Mouse (Mus musculus): ENCODE measurements around the gene Zfp112. TPM values are rescaled to one million over a fixed set of nuclear protein-coding genes. Genes with fewer than 3 reads are reported as not detected.
A peak's percentile ranks its signal among the peaks of the same experiment; 100 is the strongest.

Gene Zfp112
- total RNA-seq, 1 experiment = 0.98 TPM

- Histone ChIP-seq H3K9me3 (ENCODE audit: control insufficient read depth, insufficient read depth, low read depth, low read length) (no peaks in the 10 kb centered on the region), H3K4me3 (ENCODE audit: insufficient read depth in 1 of 2, low read depth in 1 of 2, low read length in 2 of 2, poor library complexity in 1 of 2, severe bottlenecking in 1 of 2) (no peak overlapping the region), H3K4me1 (ENCODE audit: control insufficient read depth in 2 of 2, insufficient read depth in 2 of 2, low read length in 2 of 2, poor library complexity in 1 of 2) (no peaks in the 10 kb centered on the region), H3K27ac (ENCODE audit: insufficient read depth, low read depth, low read length, poor library complexity, severe bottlenecking) (no peak overlapping the region), H3K36me3 (ENCODE audit: control insufficient read depth, insufficient read depth, low read length, poor library complexity, severe bottlenecking) (no peaks in the 10 kb centered on the region), H3K9ac (ENCODE audit: insufficient read depth, low read depth, low read length, poor library complexity, severe bottlenecking) (no peak overlapping the region)
- in situ Hi-C loops (cut with MboI; ENCODE audit: low sequenced_read_pairs in 2 of 2, unreplicated experiment in 2 of 2) = no loop called here
- no peak for DNase-seq (ENCODE audit: low read depth, low spot score)
- no peak for TF ChIP-seq MAFK (IDR thresholded peaks at IDR 0.05; ENCODE audit: insufficient read depth, low read depth, low read length)
- no peak for TF ChIP-seq ZNF384 (IDR thresholded peaks at IDR 0.05; ENCODE audit: low read depth, low read length)
- TF ChIP-seq ZC3H11A (IDR thresholded peaks at IDR 0.05; ENCODE audit: borderline replicate concordance, low read depth, low read length) = no peak
- no peak for TF ChIP-seq CHD2 (IDR thresholded peaks at IDR 0.05; ENCODE audit: low read depth, low read length)
- TF ChIP-seq HCFC1 (IDR thresholded peaks at IDR 0.05; ENCODE audit: borderline replicate concordance, insufficient read depth, low read length) = no peak
These were observed 60.1 kb downstream of the Zfp112 start for GRCm38 (mm10) chr7:24172191-24172590.

GRCm38 (mm10) chr7:24174618-24175336 lies 62.7 kb downstream of the Zfp112 start, which contains the start of gene Zfp114:
Zfp114 (plus strand) TSS chr7:24175060.
- Histone ChIP-seq H3K9me3 (ENCODE audit: control insufficient read depth, insufficient read depth, low read depth, low read length) (no peaks in the 10 kb centered on the region), H3K36me3 (ENCODE audit: control insufficient read depth, insufficient read depth, low read length, poor library complexity, severe bottlenecking) (peaks cover 2% of the 10 kb centered on the region; the same call in 1 of the 2 replicates), H3K4me1 (ENCODE audit: control insufficient read depth in 2 of 2, insufficient read depth in 2 of 2, low read length in 2 of 2, poor library complexity in 1 of 2) (peaks cover 0 to 3% of the 10 kb centered on the region in 2 experiments; a peak in 1 of 4 replicates), H3K27ac (ENCODE audit: insufficient read depth, low read depth, low read length, poor library complexity, severe bottlenecking) (no peak within 1 kb of the TSS), H3K4me3 (ENCODE audit: insufficient read depth in 1 of 2, low read depth in 1 of 2, low read length in 2 of 2, poor library complexity in 1 of 2, severe bottlenecking in 1 of 2) (peak within 1 kb of the TSS; percentile 78 to 98), H3K9ac (ENCODE audit: insufficient read depth, low read depth, low read length, poor library complexity, severe bottlenecking) (peak within 1 kb of the TSS; percentile 77; the same call in 1 of the 2 replicates)
- in situ Hi-C loops (cut with MboI; ENCODE audit: low sequenced_read_pairs in 2 of 2, unreplicated experiment in 2 of 2) = no loop called here
- TF ChIP-seq MAFK (IDR thresholded peaks at IDR 0.05; ENCODE audit: insufficient read depth, low read depth, low read length) = no peak
- TF ChIP-seq HCFC1 (IDR thresholded peaks at IDR 0.05; ENCODE audit: borderline replicate concordance, insufficient read depth, low read length) = peak; percentile 89
- TF ChIP-seq ZNF384 (IDR thresholded peaks at IDR 0.05; ENCODE audit: low read depth, low read length) = no peak
- no peak for TF ChIP-seq CHD2 (IDR thresholded peaks at IDR 0.05; ENCODE audit: low read depth, low read length)
- no peak for TF ChIP-seq ZC3H11A (IDR thresholded peaks at IDR 0.05; ENCODE audit: borderline replicate concordance, low read depth, low read length)
- DNase-seq (ENCODE audit: low read depth, low spot score) = peak; percentile 68

GRCm38 (mm10) chr7:24175337-24175711 lies 63.2 kb downstream of the Zfp112 start:
- Histone ChIP-seq H3K4me1 (ENCODE audit: control insufficient read depth in 2 of 2, insufficient read depth in 2 of 2, low read length in 2 of 2, poor library complexity in 1 of 2) (peaks cover 0 to 3% of the 10 kb centered on the region in 2 experiments; a peak in 1 of 4 replicates), H3K36me3 (ENCODE audit: control insufficient read depth, insufficient read depth, low read length, poor library complexity, severe bottlenecking) (peaks cover 2% of the 10 kb centered on the region; the same call in 1 of the 2 replicates), H3K4me3 (ENCODE audit: insufficient read depth in 1 of 2, low read depth in 1 of 2, low read length in 2 of 2, poor library complexity in 1 of 2, severe bottlenecking in 1 of 2) (peak overlapping the region; percentile 78 to 98), H3K9ac (ENCODE audit: insufficient read depth, low read depth, low read length, poor library complexity, severe bottlenecking) (no peak overlapping the region), H3K27ac (ENCODE audit: insufficient read depth, low read depth, low read length, poor library complexity, severe bottlenecking) (no peak overlapping the region), H3K9me3 (ENCODE audit: control insufficient read depth, insufficient read depth, low read depth, low read length) (no peaks in the 10 kb centered on the region)
- in situ Hi-C loops (cut with MboI; ENCODE audit: low sequenced_read_pairs in 2 of 2, unreplicated experiment in 2 of 2) = no loop called here
- TF ChIP-seq HCFC1 (IDR thresholded peaks at IDR 0.05; ENCODE audit: borderline replicate concordance, insufficient read depth, low read length) (no peak), CHD2 (IDR thresholded peaks at IDR 0.05; ENCODE audit: low read depth, low read length) (no peak), MAFK (IDR thresholded peaks at IDR 0.05; ENCODE audit: insufficient read depth, low read depth, low read length) (no peak), ZNF384 (IDR thresholded peaks at IDR 0.05; ENCODE audit: low read depth, low read length) (no peak), ZC3H11A (IDR thresholded peaks at IDR 0.05; ENCODE audit: borderline replicate concordance, low read depth, low read length) (no peak)
- DNase-seq (ENCODE audit: low read depth, low spot score) = no peak

Other genes with a start within 250 kb of the Zfp112 start
- gene Vmn1r177, start 245.9 kb upstream of the Zfp112 start, total RNA-seq (2012; rRNA removed) = not detected in 2 replicates
- gene Vmn1r178, start 220.3 kb upstream of the Zfp112 start, total RNA-seq (2012; rRNA removed) = not detected in 2 replicates
- gene Vmn1r179, start 185.3 kb upstream of the Zfp112 start, total RNA-seq (2012; rRNA removed) = not detected in 2 replicates
- not detected in 2 replicates for gene Vmn1r180, start 161.7 kb upstream of the Zfp112 start, total RNA-seq (2012; rRNA removed)
- not detected in 2 replicates for gene Vmn1r181, start 137.7 kb upstream of the Zfp112 start, total RNA-seq (2012; rRNA removed)
- not detected in 2 replicates for gene V1rd19, start 110.6 kb upstream of the Zfp112 start, total RNA-seq (2012; rRNA removed)
- not detected in 2 replicates for gene Vmn1r183, start 59.1 kb upstream of the Zfp112 start, total RNA-seq (2012; rRNA removed)
- gene Zfp180, start 30.4 kb upstream of the Zfp112 start, total RNA-seq (2012; rRNA removed) = 17.8 and 22.0 TPM in 2 replicates
- gene Zfp235, start 21.9 kb downstream of the Zfp112 start, total RNA-seq (2012; rRNA removed) = 4.7 and 4.8 TPM in 2 replicates
- 2.9 and 3.0 TPM in 2 replicates for gene Zfp114, start 62.7 kb downstream of the Zfp112 start, total RNA-seq (2012; rRNA removed)
- 7.8 and 8.5 TPM in 2 replicates for gene Zfp111, start 99.1 kb downstream of the Zfp112 start, total RNA-seq (2012; rRNA removed)
- gene Zfp109, start 125.2 kb downstream of the Zfp112 start, total RNA-seq (2012; rRNA removed) = 4.5 and 6.7 TPM in 2 replicates
- 1.5 and 2.1 TPM in 2 replicates for gene Zfp108, start 142.5 kb downstream of the Zfp112 start, total RNA-seq (2012; rRNA removed)
- 4.2 and 4.7 TPM in 2 replicates for gene Zfp93, start 158.1 kb downstream of the Zfp112 start, total RNA-seq (2012; rRNA removed)
- 22.4 and 30.4 TPM in 2 replicates for gene Zfp61, start 188.9 kb downstream of the Zfp112 start, total RNA-seq (2012; rRNA removed)
- gene Zfp94, start 204.4 kb downstream of the Zfp112 start, total RNA-seq (2012; rRNA removed) = 5.4 and 8.0 TPM in 2 replicates
- 2.3 and 2.4 TPM in 2 replicates for gene Tescl, start 221.6 kb downstream of the Zfp112 start, total RNA-seq (2012; rRNA removed)
- not detected in 2 replicates for gene Lypd5, start 236.9 kb downstream of the Zfp112 start, total RNA-seq (2012; rRNA removed)

Measured in ES-E14 (cell line).